Mouse (Mus musculus) left cerebral cortex, postnatal 14 days (tissue): ENCODE results near the gene Myrf. TPM values are rescaled to one million over a fixed set of nuclear protein-coding genes. Genes with fewer than 3 reads are reported as not detected.

ENCODE experiments used
- DNase-seq, 2 experiments: peaks; one replicate each; pipeline ENCODE4 v3.0.0; 2021 to 2022; ENCODE audit warnings: low spot score in 2 of 2, mixed read lengths in 1 of 2
- intact Hi-C: fragments of 180-260 bp; cut with DNase I; formaldehyde crosslinking; loops from one replicate; pipeline ENCODE4 v1.15.1; 2025
- total RNA-seq, 2 experiments: library from RNA; stranded (reverse); gene quantifications; 2 replicates each; pipeline ENCODE4 v1.2.3; 2021

Gene Myrf
- total RNA-seq, 2 experiments from 2014 or later, result 9.9 to 16.0 TPM

- intact Hi-C loops, result loop anchor here (5.0 kb wide), 1 partner anchor 176 kb away; no protein-coding TSS in a partner anchor
- DNase-seq, result no peak
These were observed 20.8 kb upstream of the Myrf start for GRCm38 (mm10) chr19:10261369-10261768.

- DNase-seq, result peak; percentile 86 to 89
- intact Hi-C loops, result loop anchor here (5.0 kb wide), 2 partner anchors 74 to 224 kb away; partner anchors contain the start of gene Ppp1r32
These were observed 17.9 kb upstream of the Myrf start for GRCm38 (mm10) chr19:10258279-10259011.

GRCm38 (mm10) chr19:10248128-10248527, 7.6 kb upstream of the Myrf start:
- no peak for DNase-seq
- intact Hi-C loops, result no loop called here

- DNase-seq, result no peak
- intact Hi-C loops, result no loop called here
These were observed 6.6 kb upstream of the Myrf start for GRCm38 (mm10) chr19:10247165-10247564.

- intact Hi-C loops, result no loop called here
- DNase-seq, result peak; percentile 65 to 66
These were observed 3.6 kb upstream of the Myrf start for GRCm38 (mm10) chr19:10244183-10244582.

- DNase-seq, result no peak
These were observed 2.4 kb upstream of the Myrf start for GRCm38 (mm10) chr19:10242916-10243315.

GRCm38 (mm10) chr19:10239975-10240653, 434 bp downstream of the Myrf start:
- no peak for DNase-seq
- intact Hi-C loops, result no loop called here

More at GRCm38 (mm10) chr19:10242916-10243315, 2.4 kb upstream of the Myrf start:
- intact Hi-C loops, result no loop called here

GRCm38 (mm10) chr19:10239419-10239818, 1.1 kb downstream of the Myrf start:
- intact Hi-C loops, result no loop called here
- DNase-seq, result no peak

- intact Hi-C loops, result no loop called here
- no peak for DNase-seq
These were observed 2.1 kb downstream of the Myrf start for GRCm38 (mm10) chr19:10238477-10238876.

GRCm38 (mm10) chr19:10235784-10236565, 4.6 kb downstream of the Myrf start:
- no peak for DNase-seq
- intact Hi-C loops, result no loop called here

GRCm38 (mm10) chr19:10232327-10233017, 8.1 kb downstream of the Myrf start:
- DNase-seq, result no peak
- intact Hi-C loops, result no loop called here

GRCm38 (mm10) chr19:10231871-10232270, 8.7 kb downstream of the Myrf start:
- intact Hi-C loops, result no loop called here
- no peak for DNase-seq

GRCm38 (mm10) chr19:10231016-10231415, 9.5 kb downstream of the Myrf start:
- DNase-seq, result no peak
- intact Hi-C loops, result no loop called here

- DNase-seq, result no peak
These were observed 14.8 kb downstream of the Myrf start for GRCm38 (mm10) chr19:10225767-10226166.

GRCm38 (mm10) chr19:10224637-10225453, 15.7 kb downstream of the Myrf start:
- DNase-seq, result no peak
- intact Hi-C loops, result no loop called here

More at GRCm38 (mm10) chr19:10225767-10226166, 14.8 kb downstream of the Myrf start:
- intact Hi-C loops, result no loop called here

GRCm38 (mm10) chr19:10223561-10223960, 17.0 kb downstream of the Myrf start:
- intact Hi-C loops, result no loop called here
- DNase-seq, result no peak

- intact Hi-C loops, result no loop called here
- DNase-seq, result no peak
These were observed 17.9 kb downstream of the Myrf start for GRCm38 (mm10) chr19:10222656-10223055.

- intact Hi-C loops, result no loop called here
- no peak for DNase-seq
These were observed 19.0 kb downstream of the Myrf start for GRCm38 (mm10) chr19:10221585-10221984.

- intact Hi-C loops, result no loop called here
- DNase-seq, result no peak
These were observed 21.0 kb downstream of the Myrf start for GRCm38 (mm10) chr19:10219593-10219992.
